Mouse (Mus musculus): Measurements from ENCODE around the gene Afap1l2.

Gene Afap1l2

DNA sequence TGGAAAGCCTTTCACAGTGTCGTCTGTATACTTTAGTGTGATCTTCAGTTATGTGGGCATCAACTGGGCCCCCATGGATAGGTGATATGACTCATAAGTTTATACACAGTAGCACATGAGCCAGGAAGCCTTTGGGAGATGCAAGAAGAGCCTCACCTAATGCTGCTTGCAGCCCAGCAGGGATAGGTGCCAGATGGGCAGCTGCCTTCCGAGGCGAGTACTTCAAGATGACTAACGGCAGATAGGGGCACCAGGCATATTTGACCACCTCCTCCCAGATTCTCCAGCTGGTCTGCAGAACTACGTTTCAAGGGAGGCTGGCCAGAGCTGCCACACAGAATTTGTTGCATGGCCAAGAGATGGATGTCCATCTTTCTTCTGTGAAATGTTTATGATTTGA, 114.7 kb downstream of the Afap1l2 start:
- in situ Hi-C loops (cut with MboI, MseI), result no loop called here

DNA sequence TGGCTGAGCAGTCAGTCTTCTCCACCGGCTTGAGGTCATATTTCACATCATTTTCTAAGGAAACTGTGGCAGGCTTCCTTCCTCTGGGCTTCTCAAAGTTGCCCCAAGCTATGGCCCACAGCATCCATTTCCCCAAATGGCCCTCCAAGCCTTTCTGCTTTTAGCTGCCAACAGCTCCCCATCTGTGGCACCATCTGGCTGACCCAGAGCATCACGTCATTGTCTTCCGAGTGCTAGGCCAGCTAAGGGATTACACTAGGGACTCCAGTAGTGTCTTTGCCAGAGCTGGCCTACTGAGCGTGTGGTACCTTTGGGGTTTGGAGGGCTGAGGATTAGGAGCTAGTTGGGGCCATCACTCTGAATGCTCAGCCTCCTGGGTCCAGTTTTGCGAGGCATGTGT, 115.4 kb downstream of the Afap1l2 start:
- in situ Hi-C loops (cut with MboI, MseI), result no loop called here

DNA sequence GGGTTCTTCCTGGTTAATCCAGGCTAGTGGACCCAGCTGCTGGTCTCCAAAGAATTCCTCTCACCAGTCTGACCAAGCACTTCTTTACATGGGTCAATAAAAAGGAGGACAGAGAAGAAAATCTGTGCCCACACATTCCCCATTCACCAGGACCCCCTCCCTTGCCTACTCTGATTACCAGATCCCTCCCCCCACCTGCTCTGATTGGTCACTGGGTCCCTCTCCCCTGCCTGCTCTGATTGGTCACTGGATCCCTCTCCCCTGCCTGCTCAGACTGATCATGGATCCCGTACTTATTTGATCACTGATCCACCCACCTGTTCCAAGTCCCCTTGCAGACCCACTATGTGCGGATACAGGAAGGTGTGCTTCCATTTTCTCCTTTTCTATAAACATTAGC, 116.6 kb downstream of the Afap1l2 start:
- in situ Hi-C loops (cut with MboI, MseI), result no loop called here

- in situ Hi-C loops (cut with MboI, MseI), result no loop called here
Measured at GRCm38 (mm10) chr19:56888654-56889053, 119.4 kb downstream of the Afap1l2 start.

GRCm38 (mm10) chr19:56887879-56888278, 120.1 kb downstream of the Afap1l2 start:
- in situ Hi-C loops (cut with MboI, MseI), result no loop called here

- in situ Hi-C loops (cut with MboI, MseI), result no loop called here
Measured at GRCm38 (mm10) chr19:56877364-56877763, 130.7 kb downstream of the Afap1l2 start.

DNA sequence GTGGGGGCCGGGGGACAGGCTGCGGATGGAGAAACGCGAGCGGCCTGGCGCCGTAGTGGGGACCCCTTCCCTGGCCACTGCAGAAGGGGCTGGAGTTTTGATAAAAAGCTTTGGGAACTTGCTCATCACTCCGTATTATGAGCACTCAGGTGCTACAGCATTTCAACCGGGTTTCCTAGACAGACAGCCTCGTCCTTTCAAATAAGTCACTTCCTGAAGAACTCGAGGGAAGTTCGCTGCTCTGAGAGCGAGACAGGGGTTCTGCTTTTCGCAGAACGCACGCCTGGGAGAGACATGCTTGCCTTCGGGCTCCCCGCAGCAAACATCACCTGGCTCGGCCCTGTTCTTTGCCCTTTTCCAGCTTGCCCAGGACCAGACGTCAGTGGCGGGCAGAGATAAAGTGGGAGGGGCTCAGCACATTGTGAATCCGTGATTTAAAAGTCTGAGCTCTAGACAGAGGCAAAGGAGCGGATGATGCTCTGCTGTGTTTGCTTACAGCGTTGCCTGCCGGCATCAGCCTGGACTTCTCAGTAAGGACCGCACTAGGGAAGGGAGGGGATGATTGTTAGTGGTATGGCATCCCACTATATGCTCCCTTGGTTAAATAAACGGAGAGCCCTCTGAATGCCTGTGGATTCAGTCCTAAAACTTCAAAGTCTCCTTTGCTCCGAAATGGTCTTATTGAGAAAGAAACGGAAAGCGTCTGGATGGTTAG, 133.3 kb downstream of the Afap1l2 start:
- in situ Hi-C loops (cut with MboI, MseI), result no loop called here

GRCm38 (mm10) chr19:56873816-56874600, 134.0 kb downstream of the Afap1l2 start, which contains the start of gene Vwa2:
Gene Vwa2, plus strand, starts transcription at chr19:56874249.
- in situ Hi-C loops (cut with MboI, MseI), result no loop called here

DNA sequence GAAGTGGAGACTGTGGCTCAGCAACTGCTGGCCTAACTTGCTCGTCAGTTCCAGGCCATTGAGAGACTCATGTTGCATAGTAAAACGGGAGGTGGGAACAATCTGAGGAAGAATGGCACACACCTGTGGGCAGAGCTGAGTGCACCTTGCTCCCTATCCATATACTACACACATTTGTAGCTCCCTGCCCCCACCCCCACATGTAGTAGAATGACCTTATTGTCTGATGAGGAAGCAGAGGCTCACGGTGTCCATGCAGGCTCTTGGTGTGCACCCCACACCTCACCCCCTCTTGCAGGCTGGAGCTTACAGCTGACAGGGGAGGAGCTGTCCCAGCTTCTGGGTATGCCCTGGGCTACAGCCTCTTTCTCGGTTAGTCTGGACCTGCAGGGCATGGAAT, 140.3 kb downstream of the Afap1l2 start:
- in situ Hi-C loops (cut with MboI, MseI), result loop anchor here (10.0 kb wide), 1 partner anchor 533 kb away; no protein-coding TSS in a partner anchor

All from regulatory T cell (primary cell).